Mouse (Mus musculus) adipose tissue, adult 10 weeks (tissue): Measurements from ENCODE around the gene Cpe. TPM values are rescaled to one million over a fixed set of nuclear protein-coding genes. Genes with fewer than 3 reads are reported as not detected.

Experiments
- polyA plus RNA-seq: library from polyadenylated mRNA; stranded (reverse); fragments of 350-450 nt; fragmentation: Illumina TruSeq; extraction: RNeasy Lipid Tissue Mini Kit (QIAGEN cat#74804); gene quantifications from one replicate; pipeline ENCODE4 v1.2.3, GENCODE M21; 2014; ENCODE audit warnings: low read depth, low replicate concordance

Cpe gene
- polyA plus RNA-seq: 100 TPM

GRCm38 (mm10) chr8:64692651-64693201 lies at the start of gene Cpe:
Gene Cpe (minus strand): TSS chr8:64693054.

GRCm38 (mm10) chr8:64733271-64733943 lies 40.6 kb upstream of the Cpe start, which contains the start of gene Msmo1:
Gene Msmo1 (minus strand): TSS chr8:64733792.

Other genes starting within 250 kb of the Cpe start
- gene Msmo1, start 40.7 kb upstream of the Cpe start, polyA plus RNA-seq: 63.8 TPM
- gene Klhl2, start 157.0 kb upstream of the Cpe start, polyA plus RNA-seq: 57.4 TPM